Mouse (Mus musculus): ENCODE results near the gene Gm28308. TPM values are rescaled to one million over a fixed set of nuclear protein-coding genes. Genes with fewer than 3 reads are reported as not detected.

The Gm28308 gene
- not detected in 2 replicates for polyA plus RNA-seq (2012)

DNA sequence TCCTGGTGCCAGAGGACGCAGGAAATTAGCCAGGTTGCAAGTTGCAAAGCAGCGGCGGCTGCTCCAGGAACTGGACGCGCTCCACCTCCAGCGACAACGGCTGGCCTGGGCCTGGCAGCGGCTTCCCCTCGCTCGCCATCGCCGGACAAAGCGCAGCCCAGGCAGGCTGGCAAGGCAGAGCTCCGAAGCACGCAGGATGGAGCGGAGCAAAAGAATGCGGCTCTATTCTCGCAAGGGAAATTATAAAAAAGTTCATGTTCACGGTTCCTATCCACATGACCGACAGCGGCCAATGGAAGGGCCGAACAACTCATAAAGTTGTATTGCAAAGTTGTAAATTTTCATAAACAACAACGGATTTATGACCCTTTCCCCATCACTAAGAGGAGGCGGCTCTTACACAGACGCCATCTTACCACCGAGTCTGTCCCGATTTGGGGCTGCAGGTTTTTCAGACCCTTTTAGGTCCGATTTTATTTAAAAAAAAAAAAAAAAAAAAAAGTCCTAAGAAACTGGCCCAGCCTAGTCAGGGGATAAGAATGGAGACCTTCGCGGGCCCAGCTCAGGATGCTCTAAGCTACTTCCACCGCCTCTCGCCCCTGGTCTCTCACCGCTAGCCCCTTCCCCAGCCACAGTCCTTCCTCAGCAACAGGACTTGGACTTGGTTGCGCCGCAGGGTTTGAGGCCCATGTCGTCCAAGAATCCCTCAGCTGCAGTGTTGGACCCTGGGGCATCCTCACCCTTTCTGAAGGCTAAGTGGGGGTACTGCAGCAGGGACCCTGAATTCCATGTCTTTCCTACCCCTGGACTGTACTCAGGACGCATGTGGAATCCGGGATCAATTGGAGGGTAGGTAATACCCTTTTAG lies at the start of gene Gm28308, which contains the start of gene Hoxa3:
Gm28308 (minus strand) TSS at position 221 of the 868 bp plus-strand sequence.
Hoxa3 (minus strand) TSS at position 218 of the 868 bp plus-strand sequence.
- Histone ChIP-seq H3K4me1 (ENCODE audit: control insufficient read depth) (no peaks in the 10 kb centered on the region), H3K36me3 (ENCODE audit: control insufficient read depth) (no peaks in the 10 kb centered on the region), H3K27me3 (ENCODE audit: control insufficient read depth) (peaks cover 100% of the 10 kb centered on the region), H3K9me3 (ENCODE audit: control insufficient read depth, low read length) (no peaks in the 10 kb centered on the region; the same call in 1 of the 2 replicates), H3K4me3 (replicated peaks) (no peak within 1 kb of the TSS)
- TF ChIP-seq TAL1 (IDR thresholded peaks at IDR 0.05; ENCODE audit: low read length) = no peak
- no peak for TF ChIP-seq GATA1 (IDR thresholded peaks at IDR 0.05; ENCODE audit: low read length)

DNA sequence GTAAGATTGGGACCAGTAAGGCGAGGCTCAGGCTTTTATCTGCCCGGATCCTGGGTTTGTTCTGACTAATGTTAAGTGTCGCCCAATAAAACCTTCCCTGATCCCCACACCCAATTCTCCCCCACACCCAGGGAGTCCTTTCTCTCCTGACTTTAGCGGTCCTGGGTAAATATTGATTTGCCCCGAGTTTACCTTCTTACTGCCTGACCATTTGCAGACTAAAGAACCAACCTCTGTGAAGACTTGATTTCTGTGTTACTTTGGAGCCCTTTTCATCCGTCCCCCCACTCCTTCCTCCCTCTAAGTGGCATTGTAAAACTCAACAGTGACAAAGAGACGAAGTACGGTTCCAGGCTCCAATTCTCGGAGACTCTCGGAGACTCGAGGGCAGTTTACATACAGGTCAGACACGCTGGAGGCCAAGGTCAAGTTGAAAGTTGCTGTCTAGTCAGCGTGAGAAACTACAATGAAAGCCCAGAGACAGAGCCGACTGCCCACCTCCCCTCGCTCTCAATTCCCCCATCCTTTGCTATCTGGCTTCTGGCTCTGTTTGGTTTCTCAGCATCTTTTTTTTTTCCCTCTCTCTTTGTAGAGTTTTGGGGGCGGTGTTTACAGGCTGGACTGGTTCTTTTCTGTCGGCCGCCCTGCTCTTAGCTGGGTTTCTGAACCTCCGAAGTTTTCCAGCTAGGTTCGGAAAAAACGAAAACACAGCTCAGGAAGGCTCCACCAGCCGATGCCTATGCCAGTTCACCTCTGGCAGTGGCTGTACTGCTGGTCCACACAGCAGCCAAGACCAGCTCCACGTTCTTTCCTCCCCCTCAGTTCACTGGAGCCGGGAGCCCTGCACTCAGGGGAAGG lies 49.6 kb upstream of the Gm28308 start:
- Histone ChIP-seq H3K27me3 (ENCODE audit: control insufficient read depth) (peaks cover 100% of the 10 kb centered on the region), H3K4me1 (ENCODE audit: control insufficient read depth) (no peaks in the 10 kb centered on the region), H3K4me3 (replicated peaks) (no peak overlapping the region), H3K36me3 (ENCODE audit: control insufficient read depth) (no peaks in the 10 kb centered on the region), H3K9me3 (ENCODE audit: control insufficient read depth, low read length) (peaks cover 2% of the 10 kb centered on the region; the same call in 1 of the 2 replicates)
- TF ChIP-seq GATA1 (IDR thresholded peaks at IDR 0.05; ENCODE audit: low read length) (no peak), TAL1 (IDR thresholded peaks at IDR 0.05; ENCODE audit: low read length) (no peak)

- Histone ChIP-seq H3K9me3 (ENCODE audit: control insufficient read depth, low read length) (peaks cover 2% of the 10 kb centered on the region; the same call in 1 of the 2 replicates), H3K36me3 (ENCODE audit: control insufficient read depth) (no peaks in the 10 kb centered on the region), H3K4me3 (replicated peaks) (no peak overlapping the region), H3K27me3 (ENCODE audit: control insufficient read depth) (peaks cover 100% of the 10 kb centered on the region), H3K4me1 (ENCODE audit: control insufficient read depth) (no peaks in the 10 kb centered on the region)
- TF ChIP-seq TAL1 (IDR thresholded peaks at IDR 0.05; ENCODE audit: low read length) (no peak), GATA1 (IDR thresholded peaks at IDR 0.05; ENCODE audit: low read length) (no peak)
Observed at GRCm38 (mm10) chr6:52261751-52262462, 48.8 kb upstream of the Gm28308 start.

GRCm38 (mm10) chr6:52260654-52261575 lies 47.8 kb upstream of the Gm28308 start, which contains the start of gene Hoxa13:
Gene Hoxa13 (minus strand): TSS chr6:52260880.
- Histone ChIP-seq H3K4me3 (replicated peaks) (no peak within 1 kb of the TSS), H3K36me3 (ENCODE audit: control insufficient read depth) (no peaks in the 10 kb centered on the region), H3K4me1 (ENCODE audit: control insufficient read depth) (no peaks in the 10 kb centered on the region), H3K9me3 (ENCODE audit: control insufficient read depth, low read length) (peaks cover 2% of the 10 kb centered on the region; the same call in 1 of the 2 replicates), H3K27me3 (ENCODE audit: control insufficient read depth) (peaks cover 100% of the 10 kb centered on the region)
- TF ChIP-seq GATA1 (IDR thresholded peaks at IDR 0.05; ENCODE audit: low read length) (no peak), TAL1 (IDR thresholded peaks at IDR 0.05; ENCODE audit: low read length) (no peak)

- Histone ChIP-seq H3K36me3 (ENCODE audit: control insufficient read depth) (no peaks in the 10 kb centered on the region), H3K9me3 (ENCODE audit: control insufficient read depth, low read length) (peaks cover 2% of the 10 kb centered on the region; the same call in 1 of the 2 replicates), H3K4me3 (replicated peaks) (no peak overlapping the region), H3K27me3 (ENCODE audit: control insufficient read depth) (peaks cover 99% of the 10 kb centered on the region), H3K4me1 (ENCODE audit: control insufficient read depth) (no peaks in the 10 kb centered on the region)
- TF ChIP-seq TAL1 (IDR thresholded peaks at IDR 0.05; ENCODE audit: low read length) (no peak), GATA1 (IDR thresholded peaks at IDR 0.05; ENCODE audit: low read length) (no peak)
Observed at GRCm38 (mm10) chr6:52259811-52260261, 46.7 kb upstream of the Gm28308 start.

DNA sequence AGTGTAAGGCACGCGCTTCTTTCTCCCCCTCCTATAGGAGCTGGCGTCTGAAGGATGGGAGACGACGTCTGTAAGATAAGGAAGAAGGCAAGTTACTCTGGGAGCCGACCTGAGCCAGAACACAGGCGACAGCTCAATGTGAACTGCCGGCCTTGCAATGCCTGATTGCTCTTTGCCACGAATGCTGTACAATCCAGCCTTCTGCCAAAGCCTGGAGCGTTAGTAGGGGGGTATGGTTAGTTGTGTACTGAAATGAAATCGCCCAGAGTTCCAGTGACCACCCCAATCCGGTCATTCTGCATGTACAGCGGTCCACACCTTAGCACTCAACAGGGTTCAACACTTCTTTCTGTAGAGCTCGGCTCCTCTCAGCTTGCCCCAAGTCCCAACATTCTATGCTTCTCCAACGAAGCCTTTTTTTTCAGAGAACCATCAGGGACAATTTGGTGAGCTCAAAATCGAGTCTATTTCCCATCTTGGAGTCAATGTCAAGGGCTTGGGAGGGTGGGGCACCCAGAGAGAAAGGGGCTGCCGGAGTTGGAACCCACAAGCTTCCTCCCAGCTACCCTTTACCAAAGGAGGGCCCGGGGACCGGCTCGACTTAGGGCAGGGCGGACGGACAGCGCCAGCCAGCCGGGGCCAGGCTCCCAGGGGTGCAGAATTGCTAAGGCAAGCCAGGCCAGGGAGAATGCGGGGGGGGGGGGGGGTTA lies 46.1 kb upstream of the Gm28308 start:
- peaks cover 2% of the 10 kb centered on the region; the same call in 1 of the 2 replicates for H3K9me3 ChIP-seq (ENCODE audit: control insufficient read depth, low read length)
- no peak overlapping the region for H3K4me3 ChIP-seq (replicated peaks)
- no peaks in the 10 kb centered on the region for H3K36me3 ChIP-seq (ENCODE audit: control insufficient read depth)
- H3K27me3 ChIP-seq (ENCODE audit: control insufficient read depth) = peaks cover 99% of the 10 kb centered on the region
- no peaks in the 10 kb centered on the region for H3K4me1 ChIP-seq (ENCODE audit: control insufficient read depth)
- TF ChIP-seq GATA1 (IDR thresholded peaks at IDR 0.05; ENCODE audit: low read length) = no peak
- TF ChIP-seq TAL1 (IDR thresholded peaks at IDR 0.05; ENCODE audit: low read length) = no peak

DNA sequence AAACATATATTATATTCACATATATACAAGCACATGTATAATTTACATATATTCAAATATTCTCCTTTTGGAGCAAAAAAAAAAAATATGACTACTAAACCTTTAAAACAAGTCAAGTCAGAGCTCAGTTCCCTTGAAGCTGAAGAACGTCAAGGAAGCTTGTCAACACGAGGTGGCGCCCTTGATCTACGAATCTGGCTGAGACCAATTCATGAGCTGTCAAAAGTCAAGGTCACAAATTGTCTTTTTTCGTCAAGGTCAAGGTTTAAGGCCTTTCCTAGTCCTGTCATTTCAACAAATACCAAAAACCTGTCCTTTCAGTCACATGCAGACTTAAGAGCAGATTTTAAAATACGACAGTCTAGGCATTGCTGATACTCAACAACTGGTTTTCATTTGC lies 43.8 kb upstream of the Gm28308 start:
- no peaks in the 10 kb centered on the region for H3K36me3 ChIP-seq (ENCODE audit: control insufficient read depth)
- H3K27me3 ChIP-seq (ENCODE audit: control insufficient read depth) = peaks cover 99% of the 10 kb centered on the region
- H3K4me1 ChIP-seq (ENCODE audit: control insufficient read depth) = no peaks in the 10 kb centered on the region
- H3K4me3 ChIP-seq (replicated peaks) = no peak overlapping the region
- TF ChIP-seq GATA1 (IDR thresholded peaks at IDR 0.05; ENCODE audit: low read length) (no peak), TAL1 (IDR thresholded peaks at IDR 0.05; ENCODE audit: low read length) (no peak)
- H3K9me3 ChIP-seq (ENCODE audit: control insufficient read depth, low read length) = peaks cover 2% of the 10 kb centered on the region; the same call in 1 of the 2 replicates
